Mouse (Mus musculus): ENCODE results near the gene Actc1. TPM values are rescaled to one million over a fixed set of nuclear protein-coding genes. Genes with fewer than 3 reads are reported as not detected.

The Actc1 gene
- not detected for polyA plus RNA-seq (2017; shearing (Covaris generic))

DNA sequence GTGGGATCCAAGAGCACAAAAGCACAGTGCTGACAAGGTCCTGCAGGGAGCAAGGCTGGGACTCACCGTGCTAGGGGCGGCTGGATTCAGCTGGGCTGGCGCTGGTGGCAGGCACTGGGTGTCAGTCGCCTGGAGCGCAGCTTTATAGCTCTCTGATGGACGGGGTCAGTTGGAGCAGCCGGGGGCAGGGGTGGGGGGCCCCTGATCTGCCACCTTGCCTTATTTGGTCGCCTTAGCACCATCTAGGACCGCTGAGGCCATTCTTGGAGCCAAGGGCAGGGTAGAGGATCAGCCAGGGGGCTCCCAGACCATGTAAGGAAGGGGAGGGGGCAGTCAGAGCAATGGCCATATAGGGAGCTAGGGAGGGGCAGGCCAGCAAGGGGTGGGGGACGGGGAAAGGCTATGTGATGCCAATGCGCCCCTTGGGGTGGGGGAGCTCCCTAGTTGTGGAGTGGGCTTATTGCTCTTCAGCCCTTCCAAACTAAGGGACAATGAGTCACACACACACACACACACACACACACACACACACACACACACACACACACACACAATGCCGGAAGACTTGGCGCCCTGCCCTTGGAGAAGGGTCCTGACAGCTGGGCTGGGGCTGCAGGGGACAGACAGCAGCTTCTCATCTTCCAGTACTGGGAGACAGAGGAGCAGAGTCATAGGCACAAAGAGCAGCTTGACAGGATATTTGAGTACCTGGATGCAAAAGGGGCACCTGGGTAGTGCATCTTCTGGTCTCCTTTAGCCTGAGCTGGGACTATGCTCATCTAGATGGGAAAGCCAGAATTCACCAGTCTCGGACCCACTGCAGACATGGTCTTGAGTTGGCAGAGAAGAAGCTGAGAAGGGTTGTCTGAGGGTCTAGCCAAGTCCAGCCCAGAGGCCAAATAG, at the start of gene Actc1:
Gene Actc1 (minus strand): TSS at position 853 of the 903 bp plus-strand sequence.

GRCm38 (mm10) chr2:114013295-114013771, 40.0 kb downstream of the Actc1 start, which contains the start of gene Gjd2:
TSS of gene Gjd2 (minus strand) at chr2:114013619.

Other genes starting within 250 kb of the Actc1 start
- 4.7 TPM for gene Scg5, start 224.4 kb downstream of the Actc1 start, polyA plus RNA-seq (2017; shearing (Covaris generic))
- gene Arhgap11a, start 204.9 kb downstream of the Actc1 start, polyA plus RNA-seq (2017; shearing (Covaris generic)) = 2.5 TPM
- not detected for gene Gjd2, start 39.9 kb downstream of the Actc1 start, polyA plus RNA-seq (2017; shearing (Covaris generic))
- gene Aqr, start 133.5 kb upstream of the Actc1 start, polyA plus RNA-seq (2017; shearing (Covaris generic)) = 66.3 TPM
- 1.5 TPM for gene Zfp770, start 147.9 kb upstream of the Actc1 start, polyA plus RNA-seq (2017; shearing (Covaris generic))

All from effector memory CD4-positive, alpha-beta T cell, adult 5 months (primary cell).